Mouse (Mus musculus): Measurements from ENCODE around the gene Myh10.

GRCm38 (mm10) chr11:68691321-68692009, at the start of gene Myh10:
- TF ChIP-seq CTCF (IDR thresholded peaks at IDR 0.05; ENCODE audit: extremely low read depth, insufficient read depth, insufficient read length, insufficient replicate concordance) (no peak), POLR2A (IDR thresholded peaks at IDR 0.05; ENCODE audit: low read depth, low read length) (no peak)

All from spleen, adult 2 months (tissue).